Mouse (Mus musculus): ENCODE measurements around the gene Tmprss11d. TPM values are rescaled to one million over a fixed set of nuclear protein-coding genes. Genes with fewer than 3 reads are reported as not detected.

Gene Tmprss11d
- not detected for polyA plus RNA-seq (2012; fragmentation: generic; extraction: Trizol)
- long read RNA-seq, experiment 1, result 0 reads
- long read RNA-seq, experiment 2, result 0 reads

DNA sequence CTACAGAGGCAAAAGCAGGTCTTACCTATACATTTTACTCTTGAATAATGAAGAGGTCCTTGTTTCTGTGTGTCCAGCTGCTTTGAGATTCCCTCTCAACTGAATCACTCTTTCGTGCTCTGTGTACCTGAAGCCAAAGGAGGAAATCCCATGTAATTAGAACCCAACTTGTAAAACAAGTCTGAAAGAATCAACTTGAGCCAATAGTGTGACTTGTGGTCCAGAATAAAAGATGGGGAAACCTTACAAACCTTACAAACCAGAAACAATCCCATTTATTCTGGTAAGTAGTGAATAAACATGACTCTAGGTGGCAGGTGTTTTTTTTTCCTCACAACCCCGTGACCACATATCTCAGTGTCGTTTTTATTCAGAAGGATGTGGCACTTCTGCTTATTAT lies at the start of gene Tmprss11d:
Tmprss11d (minus strand) TSS at position 101 of the 400 bp plus-strand sequence.
- no peak for TF ChIP-seq USF1 (IDR thresholded peaks at IDR 0.05; ENCODE audit: low read depth)
- no peak for TF ChIP-seq MYOD1 (IDR thresholded peaks at IDR 0.05; ENCODE audit: control insufficient read depth, insufficient read length, low read depth)
- TF ChIP-seq CEBPB (IDR thresholded peaks at IDR 0.05; ENCODE audit: low read depth), result no peak
- TF ChIP-seq MAX (IDR thresholded peaks at IDR 0.05), result no peak
- no peak for TF ChIP-seq FOSL1 (IDR thresholded peaks at IDR 0.05; ENCODE audit: insufficient read depth, low read length, poor library complexity, severe bottlenecking)
- no peak for TF ChIP-seq CTCF (IDR thresholded peaks at IDR 0.05; ENCODE audit: control insufficient read depth, insufficient read depth, insufficient read length)
- TF ChIP-seq MYOG (IDR thresholded peaks at IDR 0.05; ENCODE audit: control insufficient read depth, extremely low read depth, insufficient read length), result no peak
- H3K79me3 ChIP-seq (ENCODE audit: low read depth), result no peaks in the 10 kb centered on the region
- no peak within 1 kb of the TSS for H3K4me3 ChIP-seq (ENCODE audit: insufficient read depth, poor library complexity, severe bottlenecking)
- H3K27me3 ChIP-seq (ENCODE audit: control insufficient read depth, insufficient read depth, insufficient read length), result no peaks in the 10 kb centered on the region
- H3K36me3 ChIP-seq (ENCODE audit: control insufficient read depth, insufficient read depth), result no peaks in the 10 kb centered on the region
- no peaks in the 10 kb centered on the region for H3K79me2 ChIP-seq (ENCODE audit: control insufficient read depth, insufficient read depth)
- no peak within 1 kb of the TSS for H3ac ChIP-seq (ENCODE audit: control insufficient read depth, insufficient read length, low read depth)

DNA sequence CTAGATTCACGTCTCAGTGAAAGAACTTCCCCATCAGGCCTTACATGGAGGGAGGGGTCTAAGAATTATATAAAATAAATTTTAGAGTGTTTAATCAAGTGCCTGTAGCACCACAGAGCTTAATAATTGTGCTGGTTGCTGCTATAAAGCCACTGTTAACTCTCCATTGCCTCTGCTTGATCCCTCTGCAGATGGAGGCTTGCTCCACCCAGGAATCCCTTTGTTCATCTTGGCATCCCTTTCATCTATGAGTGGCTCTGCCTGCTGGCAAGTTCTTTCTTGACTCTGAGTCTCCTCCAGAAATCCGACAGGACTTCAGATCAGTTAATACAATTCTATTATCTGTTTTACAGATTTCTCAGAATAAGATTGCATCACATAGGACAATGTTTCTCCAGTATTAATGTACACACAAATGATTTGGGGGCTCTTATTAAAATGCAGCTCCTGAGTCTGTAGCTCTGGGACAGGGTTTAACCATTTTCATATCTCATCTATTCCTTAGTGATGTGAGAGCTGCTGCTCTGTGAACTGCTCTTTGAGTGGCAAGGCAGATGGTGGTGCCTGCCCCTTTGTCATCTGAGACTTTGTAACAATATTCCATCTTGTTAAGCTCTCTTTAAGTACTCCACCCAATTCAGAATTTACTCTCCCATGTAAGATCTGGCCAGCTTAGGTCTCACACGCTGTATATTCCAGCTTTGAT lies 48.3 kb upstream of the Tmprss11d start:
- H3K4me3 ChIP-seq (ENCODE audit: insufficient read depth, poor library complexity, severe bottlenecking), result no peak overlapping the region
- H3K79me2 ChIP-seq (ENCODE audit: control insufficient read depth, insufficient read depth), result no peaks in the 10 kb centered on the region
- no peaks in the 10 kb centered on the region for H3K36me3 ChIP-seq (ENCODE audit: control insufficient read depth, insufficient read depth)
- no peak for TF ChIP-seq MAX (IDR thresholded peaks at IDR 0.05)
- no peak for TF ChIP-seq FOSL1 (IDR thresholded peaks at IDR 0.05; ENCODE audit: insufficient read depth, low read length, poor library complexity, severe bottlenecking)
- TF ChIP-seq USF1 (IDR thresholded peaks at IDR 0.05; ENCODE audit: low read depth), result no peak
- no peak for TF ChIP-seq MYOG (IDR thresholded peaks at IDR 0.05; ENCODE audit: control insufficient read depth, extremely low read depth, insufficient read length)
- no peak for TF ChIP-seq MYOD1 (IDR thresholded peaks at IDR 0.05; ENCODE audit: control insufficient read depth, insufficient read length, low read depth)
- no peak for TF ChIP-seq CEBPB (IDR thresholded peaks at IDR 0.05; ENCODE audit: low read depth)
- TF ChIP-seq CTCF (IDR thresholded peaks at IDR 0.05; ENCODE audit: control insufficient read depth, insufficient read depth, insufficient read length), result no peak
- H3K79me3 ChIP-seq (ENCODE audit: low read depth), result no peaks in the 10 kb centered on the region
- H3K27me3 ChIP-seq (ENCODE audit: control insufficient read depth, insufficient read depth, insufficient read length), result no peaks in the 10 kb centered on the region
- no peak overlapping the region for H3ac ChIP-seq (ENCODE audit: control insufficient read depth, insufficient read length, low read depth)

DNA sequence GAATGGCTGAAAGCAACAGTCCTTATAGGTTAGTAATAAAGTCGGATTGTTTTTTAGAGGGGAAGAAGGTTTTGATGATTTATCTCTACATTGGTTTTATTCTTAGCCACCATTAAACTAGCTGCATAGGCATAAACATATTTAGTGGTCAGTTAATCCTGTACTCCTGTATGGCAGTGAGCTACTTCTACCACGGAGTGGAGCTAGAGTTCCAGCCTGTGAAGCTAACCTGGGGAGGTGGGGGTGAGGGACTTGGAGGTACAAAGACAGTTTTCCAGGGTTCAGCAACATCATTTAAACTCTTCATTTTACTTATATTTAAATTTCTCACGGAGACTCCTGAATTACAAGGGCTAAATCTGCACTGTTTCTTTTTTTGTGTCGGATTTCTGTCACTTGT lies 46.3 kb upstream of the Tmprss11d start:
- no peaks in the 10 kb centered on the region for H3K79me2 ChIP-seq (ENCODE audit: control insufficient read depth, insufficient read depth)
- H3K27me3 ChIP-seq (ENCODE audit: control insufficient read depth, insufficient read depth, insufficient read length), result no peaks in the 10 kb centered on the region
- no peak overlapping the region for H3ac ChIP-seq (ENCODE audit: control insufficient read depth, insufficient read length, low read depth)
- no peaks in the 10 kb centered on the region for H3K36me3 ChIP-seq (ENCODE audit: control insufficient read depth, insufficient read depth)
- H3K79me3 ChIP-seq (ENCODE audit: low read depth), result no peaks in the 10 kb centered on the region
- TF ChIP-seq CEBPB (IDR thresholded peaks at IDR 0.05; ENCODE audit: low read depth), result no peak
- no peak for TF ChIP-seq USF1 (IDR thresholded peaks at IDR 0.05; ENCODE audit: low read depth)
- TF ChIP-seq MYOD1 (IDR thresholded peaks at IDR 0.05; ENCODE audit: control insufficient read depth, insufficient read length, low read depth), result no peak
- TF ChIP-seq MYOG (IDR thresholded peaks at IDR 0.05; ENCODE audit: control insufficient read depth, extremely low read depth, insufficient read length), result no peak
- no peak for TF ChIP-seq MAX (IDR thresholded peaks at IDR 0.05)
- TF ChIP-seq CTCF (IDR thresholded peaks at IDR 0.05; ENCODE audit: control insufficient read depth, insufficient read depth, insufficient read length), result no peak
- TF ChIP-seq FOSL1 (IDR thresholded peaks at IDR 0.05; ENCODE audit: insufficient read depth, low read length, poor library complexity, severe bottlenecking), result no peak
- H3K4me3 ChIP-seq (ENCODE audit: insufficient read depth, poor library complexity, severe bottlenecking), result no peak overlapping the region

DNA sequence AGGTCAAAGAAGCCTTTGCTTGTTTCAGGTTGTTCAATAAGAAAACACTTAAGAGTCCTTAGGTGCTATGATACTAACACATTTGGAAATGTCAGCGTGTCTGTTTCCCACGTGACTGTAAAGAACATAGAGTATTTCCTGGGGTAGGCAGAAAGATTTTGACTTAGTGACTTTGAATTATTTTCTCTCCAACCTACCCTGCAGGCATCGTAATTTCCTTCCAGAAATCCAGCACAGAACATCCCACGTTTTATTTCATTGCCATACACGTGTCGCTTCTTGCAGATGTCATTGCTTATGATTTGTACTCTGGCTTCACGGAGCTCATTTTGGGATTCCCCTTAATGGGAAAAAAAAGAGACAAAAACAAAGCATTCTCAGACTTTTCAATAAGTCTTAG lies 41.1 kb upstream of the Tmprss11d start:
- H3K79me3 ChIP-seq (ENCODE audit: low read depth), result no peaks in the 10 kb centered on the region
- no peaks in the 10 kb centered on the region for H3K36me3 ChIP-seq (ENCODE audit: control insufficient read depth, insufficient read depth)
- no peak overlapping the region for H3K4me3 ChIP-seq (ENCODE audit: insufficient read depth, poor library complexity, severe bottlenecking)
- H3K79me2 ChIP-seq (ENCODE audit: control insufficient read depth, insufficient read depth), result no peaks in the 10 kb centered on the region
- H3ac ChIP-seq (ENCODE audit: control insufficient read depth, insufficient read length, low read depth), result no peak overlapping the region
- no peaks in the 10 kb centered on the region for H3K27me3 ChIP-seq (ENCODE audit: control insufficient read depth, insufficient read depth, insufficient read length)
- TF ChIP-seq FOSL1 (IDR thresholded peaks at IDR 0.05; ENCODE audit: insufficient read depth, low read length, poor library complexity, severe bottlenecking), result no peak
- TF ChIP-seq CTCF (IDR thresholded peaks at IDR 0.05; ENCODE audit: control insufficient read depth, insufficient read depth, insufficient read length), result no peak
- TF ChIP-seq CEBPB (IDR thresholded peaks at IDR 0.05; ENCODE audit: low read depth), result no peak
- no peak for TF ChIP-seq MYOG (IDR thresholded peaks at IDR 0.05; ENCODE audit: control insufficient read depth, extremely low read depth, insufficient read length)
- no peak for TF ChIP-seq USF1 (IDR thresholded peaks at IDR 0.05; ENCODE audit: low read depth)
- no peak for TF ChIP-seq MAX (IDR thresholded peaks at IDR 0.05)
- TF ChIP-seq MYOD1 (IDR thresholded peaks at IDR 0.05; ENCODE audit: control insufficient read depth, insufficient read length, low read depth), result no peak

DNA sequence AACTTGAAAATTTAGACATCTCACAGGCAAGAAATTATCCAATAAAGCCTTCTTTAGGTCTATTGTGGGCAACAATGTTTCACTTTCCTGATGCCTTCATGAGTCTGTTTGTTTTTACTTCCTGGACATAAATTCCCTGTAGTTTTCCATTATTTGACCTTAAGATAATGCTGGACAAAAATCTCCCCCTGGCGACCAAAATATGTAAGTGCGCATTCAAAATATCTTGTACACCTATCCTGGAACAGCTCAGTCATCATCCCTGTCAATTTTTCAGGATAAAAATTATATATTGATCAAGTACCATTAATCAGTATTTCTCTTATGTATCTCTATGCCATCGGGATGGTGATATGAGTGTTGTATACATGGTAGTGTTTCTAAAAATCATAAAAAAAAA lies 37.6 kb upstream of the Tmprss11d start:
- H3K79me2 ChIP-seq (ENCODE audit: control insufficient read depth, insufficient read depth), result no peaks in the 10 kb centered on the region
- TF ChIP-seq FOSL1 (IDR thresholded peaks at IDR 0.05; ENCODE audit: insufficient read depth, low read length, poor library complexity, severe bottlenecking), result no peak
- no peak for TF ChIP-seq CEBPB (IDR thresholded peaks at IDR 0.05; ENCODE audit: low read depth)
- no peak for TF ChIP-seq MYOD1 (IDR thresholded peaks at IDR 0.05; ENCODE audit: control insufficient read depth, insufficient read length, low read depth)
- no peak for TF ChIP-seq MAX (IDR thresholded peaks at IDR 0.05)
- TF ChIP-seq CTCF (IDR thresholded peaks at IDR 0.05; ENCODE audit: control insufficient read depth, insufficient read depth, insufficient read length), result no peak
- TF ChIP-seq USF1 (IDR thresholded peaks at IDR 0.05; ENCODE audit: low read depth), result no peak
- TF ChIP-seq MYOG (IDR thresholded peaks at IDR 0.05; ENCODE audit: control insufficient read depth, extremely low read depth, insufficient read length), result no peak
- no peaks in the 10 kb centered on the region for H3K36me3 ChIP-seq (ENCODE audit: control insufficient read depth, insufficient read depth)
- H3ac ChIP-seq (ENCODE audit: control insufficient read depth, insufficient read length, low read depth), result no peak overlapping the region
- no peaks in the 10 kb centered on the region for H3K79me3 ChIP-seq (ENCODE audit: low read depth)
- H3K4me3 ChIP-seq (ENCODE audit: insufficient read depth, poor library complexity, severe bottlenecking), result no peak overlapping the region
- no peaks in the 10 kb centered on the region for H3K27me3 ChIP-seq (ENCODE audit: control insufficient read depth, insufficient read depth, insufficient read length)

Measured in C2C12 (cell line).